Mouse (Mus musculus) heart, embryonic 10.5 days (tissue): ENCODE results near the gene Tex14. TPM values are rescaled to one million over a fixed set of nuclear protein-coding genes. Genes with fewer than 3 reads are reported as not detected.
"Not testable (repeated sequence)": the region's sequence is repeated elsewhere in the genome, so short reads cannot be mapped to it uniquely, and the experiment has no call there.

ENCODE experiments used
- DNase-seq: peaks from one replicate; pipeline ENCODE4 v3.0.0-alpha.2; 2017; ENCODE audit warnings: low spot score
- H3K27ac ChIP-seq: fragments of 300-500 bp; sonication (generic); 2 replicates; pipeline ENCODE4 v1.5.1; 2016; ENCODE audit warnings: mild to moderate bottlenecking
- H3K27me3 ChIP-seq: fragments of 300-500 bp; sonication (generic); 2 replicates; pipeline ENCODE4 v1.6.1; 2016; ENCODE audit warnings: mild to moderate bottlenecking; ENCODE audit not compliant: poor library complexity, insufficient read depth, severe bottlenecking
- H3K36me3 ChIP-seq: fragments of 300-500 bp; sonication (generic); 2 replicates; pipeline ENCODE4 v1.6.1; 2016; ENCODE audit warnings: mild to moderate bottlenecking, moderate library complexity
- H3K4me1 ChIP-seq: fragments of 300-500 bp; sonication (generic); 2 replicates; pipeline ENCODE4 v1.6.1; 2016; ENCODE audit warnings: mild to moderate bottlenecking
- H3K4me3 ChIP-seq: fragments of 300-500 bp; sonication (generic); 2 replicates; pipeline ENCODE4 v1.5.1; 2016; ENCODE audit warnings: mild to moderate bottlenecking, moderate library complexity
- H3K9me3 ChIP-seq: fragments of 300-500 bp; sonication (generic); 2 replicates; pipeline ENCODE4 v1.6.1; 2016; ENCODE audit warnings: mild to moderate bottlenecking, moderate library complexity
- WGBS: fragments of 180-500 bp; shearing (Covaris S2); methylation state at CpG from one replicate; pipeline ENCODE4 v1.1.7; 2016; 5-methylcytosine and 5-hydroxymethylcytosine counted together
- polyA plus RNA-seq: library from polyadenylated mRNA; unstranded; fragments of >200 nt; fragmentation: Nextera tagmentation; extraction: Ambion mirVana; gene quantifications from 2 replicates; pipeline ENCODE4 v1.2.1, GENCODE M21; 2016

Tex14 gene
- polyA plus RNA-seq, 1 experiment from 2014 or later = 0.31 TPM

- Histone ChIP-seq H3K36me3 (peaks cover 8% of the 10 kb centered on the region; the same call in 1 of the 2 replicates), H3K27me3 (no peaks in the 10 kb centered on the region), H3K4me1 (peaks cover 5% of the 10 kb centered on the region), H3K4me3 (peak overlapping the region; percentile 77), H3K27ac (peak overlapping the region; percentile 97), H3K9me3 (no peaks in the 10 kb centered on the region)
- DNase-seq = peak; percentile 97
- 2% methylated on average over 58 of the region's 58 CpGs for WGBS
Observed at GRCm38 (mm10) chr11:87404111-87404853, 583 bp upstream of the Tex14 start.

GRCm38 (mm10) chr11:87413412-87413811, 8.5 kb downstream of the Tex14 start:
- H3K36me3 ChIP-seq, H3K27me3 ChIP-seq, H3K4me3 ChIP-seq, H3K27ac ChIP-seq, H3K9me3 ChIP-seq, DNase-seq, H3K4me1 ChIP-seq: not testable (repeated sequence)
- 57% methylated on average over 3 of the region's 3 CpGs for WGBS

GRCm38 (mm10) chr11:87416120-87416519, 11.3 kb downstream of the Tex14 start:
- no peaks in the 10 kb centered on the region for H3K4me1 ChIP-seq
- H3K27ac ChIP-seq = no peak overlapping the region
- no peaks in the 10 kb centered on the region for H3K9me3 ChIP-seq
- no peaks in the 10 kb centered on the region for H3K27me3 ChIP-seq
- WGBS = 53% methylated on average over 5 of the region's 5 CpGs
- no peaks in the 10 kb centered on the region for H3K36me3 ChIP-seq
- no peak overlapping the region for H3K4me3 ChIP-seq
- no peak for DNase-seq

- Histone ChIP-seq H3K27ac (no peak overlapping the region), H3K4me3 (no peak overlapping the region), H3K27me3 (no peaks in the 10 kb centered on the region), H3K9me3 (no peaks in the 10 kb centered on the region), H3K36me3 (no peaks in the 10 kb centered on the region), H3K4me1 (peaks cover 7% of the 10 kb centered on the region)
- DNase-seq = no peak
Observed at GRCm38 (mm10) chr11:87420861-87421260, 16.0 kb downstream of the Tex14 start.

GRCm38 (mm10) chr11:87421760-87422201, 16.9 kb downstream of the Tex14 start:
- peak overlapping the region; percentile 55 for H3K4me3 ChIP-seq
- H3K27ac ChIP-seq = peak overlapping the region; percentile 95
- no peak for DNase-seq
- H3K9me3 ChIP-seq = no peaks in the 10 kb centered on the region
- no peaks in the 10 kb centered on the region for H3K27me3 ChIP-seq
- WGBS = 17% methylated on average over 6 of the region's 6 CpGs
- peaks cover 7% of the 10 kb centered on the region for H3K4me1 ChIP-seq
- no peaks in the 10 kb centered on the region for H3K36me3 ChIP-seq

GRCm38 (mm10) chr11:87422511-87423340, 17.9 kb downstream of the Tex14 start:
- peak overlapping the region; percentile 95 for H3K27ac ChIP-seq
- H3K4me1 ChIP-seq = peaks cover 7% of the 10 kb centered on the region
- H3K9me3 ChIP-seq = no peaks in the 10 kb centered on the region
- peak overlapping the region; percentile 55 for H3K4me3 ChIP-seq
- H3K27me3 ChIP-seq = no peaks in the 10 kb centered on the region
- DNase-seq = peak; percentile 93
- H3K36me3 ChIP-seq = no peaks in the 10 kb centered on the region
- under 1% methylated on average over 26 of the region's 26 CpGs for WGBS

- H3K36me3 ChIP-seq = no peaks in the 10 kb centered on the region
- 51% methylated on average over 6 of the region's 6 CpGs for WGBS
- H3K27ac ChIP-seq = no peak overlapping the region
- no peaks in the 10 kb centered on the region for H3K9me3 ChIP-seq
- H3K4me3 ChIP-seq = no peak overlapping the region
- DNase-seq = no peak
- H3K27me3 ChIP-seq = no peaks in the 10 kb centered on the region
- peaks cover 7% of the 10 kb centered on the region for H3K4me1 ChIP-seq
Observed at GRCm38 (mm10) chr11:87423551-87424325, 18.9 kb downstream of the Tex14 start.

- Histone ChIP-seq H3K4me3 (peak overlapping the region; percentile 57), H3K27me3 (no peaks in the 10 kb centered on the region), H3K9me3 (no peaks in the 10 kb centered on the region), H3K36me3 (no peaks in the 10 kb centered on the region), H3K4me1 (peaks cover 7% of the 10 kb centered on the region), H3K27ac (peak overlapping the region; percentile 91)
- DNase-seq = no peak
- WGBS = 1% methylated on average over 7 of the region's 7 CpGs
Observed at GRCm38 (mm10) chr11:87426121-87426449, 21.2 kb downstream of the Tex14 start.

- WGBS = 1% methylated on average over 24 of the region's 24 CpGs
- peak overlapping the region; percentile 91 for H3K27ac ChIP-seq
- H3K36me3 ChIP-seq = not testable (repeated sequence)
Observed at GRCm38 (mm10) chr11:87426450-87427250, 21.8 kb downstream of the Tex14 start.

GRCm38 (mm10) chr11:87427273-87428050, 22.6 kb downstream of the Tex14 start:
- H3K27me3 ChIP-seq = no peaks in the 10 kb centered on the region
- H3K4me3 ChIP-seq = no peak overlapping the region
- no peaks in the 10 kb centered on the region for H3K9me3 ChIP-seq
- 67% methylated on average over 1 of the region's 1 CpGs for WGBS
- H3K36me3 ChIP-seq = no peaks in the 10 kb centered on the region
- peak; percentile 74 for DNase-seq
- no peak overlapping the region for H3K27ac ChIP-seq
- H3K4me1 ChIP-seq = no peaks in the 10 kb centered on the region

More at GRCm38 (mm10) chr11:87426450-87427250, 21.8 kb downstream of the Tex14 start:
- peak overlapping the region; percentile 57 for H3K4me3 ChIP-seq
- H3K27me3 ChIP-seq, H3K4me1 ChIP-seq, H3K9me3 ChIP-seq: not testable (repeated sequence)
- DNase-seq = peak; percentile 92

- H3K9me3 ChIP-seq = no peaks in the 10 kb centered on the region
- peak; percentile 56 for DNase-seq
Observed at GRCm38 (mm10) chr11:87428051-87428673, 23.3 kb downstream of the Tex14 start.

More at GRCm38 (mm10) chr11:87428051-87428673, 23.3 kb downstream of the Tex14 start:
- no peaks in the 10 kb centered on the region for H3K36me3 ChIP-seq
- H3K27ac ChIP-seq = no peak overlapping the region
- H3K27me3 ChIP-seq = no peaks in the 10 kb centered on the region
- no peak overlapping the region for H3K4me3 ChIP-seq
- WGBS = 65% methylated on average over 2 of the region's 2 CpGs
- 0 out of 2 replicates have a peak, but pooled peaks cover 1% of the 10 kb centered on the region for H3K4me1 ChIP-seq
